Mouse (Mus musculus): ENCODE results near the gene Apobr. TPM values are rescaled to one million over a fixed set of nuclear protein-coding genes. Genes with fewer than 3 reads are reported as not detected.

The Apobr gene
- polyA plus RNA-seq, 1 experiment from 2014 or later = 0.34 TPM

GRCm38 (mm10) chr7:126624774-126625173, 40.0 kb downstream of the Apobr start:
- 56% methylated on average over 16 of the region's 16 CpGs for WGBS
- Histone ChIP-seq H3K9me3 (replicated peaks) (no peaks in the 10 kb centered on the region), H3K4me3 (peak overlapping the region; percentile 3; the same call in 1 of the 2 replicates), H3K27ac (no peak overlapping the region; the same call in 1 of the 2 replicates), H3K4me1 (replicated peaks) (peaks cover 18% of the 10 kb centered on the region), H3K36me3 (no peaks in the 10 kb centered on the region), H3K9ac (no peak overlapping the region), H3K4me2 (no peak overlapping the region; the same call in 1 of the 2 replicates), H3K27me3 (no peaks in the 10 kb centered on the region)
- ATAC-seq (replicated peaks; ENCODE audit: insufficient number of reproducible peaks, insufficient read depth, low FRiP score, low read depth) = no peak

GRCm38 (mm10) chr7:126625369-126625768, 40.6 kb downstream of the Apobr start:
- no peak overlapping the region for H3K9ac ChIP-seq
- peaks cover 18% of the 10 kb centered on the region for H3K4me1 ChIP-seq (replicated peaks)
- H3K27me3 ChIP-seq = no peaks in the 10 kb centered on the region
- ATAC-seq (replicated peaks; ENCODE audit: insufficient number of reproducible peaks, insufficient read depth, low FRiP score, low read depth) = peak; percentile 73
- H3K27ac ChIP-seq = peak overlapping the region; percentile 21; the same call in 1 of the 2 replicates
- no peak overlapping the region for H3K4me3 ChIP-seq
- H3K9me3 ChIP-seq (replicated peaks) = no peaks in the 10 kb centered on the region
- H3K36me3 ChIP-seq = no peaks in the 10 kb centered on the region
- no peak overlapping the region; the same call in 1 of the 2 replicates for H3K4me2 ChIP-seq
- 34% methylated on average over 6 of the region's 6 CpGs for WGBS

GRCm38 (mm10) chr7:126625807-126626600, 41.3 kb downstream of the Apobr start:
- Histone ChIP-seq H3K36me3 (no peaks in the 10 kb centered on the region), H3K27ac (no peak overlapping the region), H3K9ac (no peak overlapping the region), H3K4me3 (no peak overlapping the region), H3K9me3 (replicated peaks) (no peaks in the 10 kb centered on the region), H3K27me3 (no peaks in the 10 kb centered on the region), H3K4me2 (no peak overlapping the region), H3K4me1 (replicated peaks) (peaks cover 18% of the 10 kb centered on the region)
- ATAC-seq (replicated peaks; ENCODE audit: insufficient number of reproducible peaks, insufficient read depth, low FRiP score, low read depth) = no peak
- 75% methylated on average over 3 of the region's 3 CpGs for WGBS

- H3K27ac ChIP-seq = peak overlapping the region; percentile 34
- H3K9me3 ChIP-seq (replicated peaks) = no peaks in the 10 kb centered on the region
- no peaks in the 10 kb centered on the region for H3K36me3 ChIP-seq
- H3K4me2 ChIP-seq = no peak overlapping the region
- ATAC-seq (replicated peaks; ENCODE audit: insufficient number of reproducible peaks, insufficient read depth, low FRiP score, low read depth) = no peak
- H3K4me1 ChIP-seq (replicated peaks) = peaks cover 11% of the 10 kb centered on the region; the same call in 1 of the 2 replicates
- no peaks in the 10 kb centered on the region for H3K27me3 ChIP-seq
- H3K4me3 ChIP-seq = no peak overlapping the region
- 52% methylated on average over 6 of the region's 6 CpGs for WGBS
- no peak overlapping the region for H3K9ac ChIP-seq
These were observed 43.4 kb downstream of the Apobr start for GRCm38 (mm10) chr7:126628111-126628510.

- H3K9ac ChIP-seq = no peak overlapping the region; the same call in 1 of the 2 replicates
- WGBS = 53% methylated on average over 3 of the region's 3 CpGs
These were observed 45.2 kb downstream of the Apobr start for GRCm38 (mm10) chr7:126629915-126630314.

GRCm38 (mm10) chr7:126630824-126631518, 46.2 kb downstream of the Apobr start, which contains the start of gene Nupr1:
Gene Nupr1 (minus strand): TSS chr7:126630861.
- no peak for ATAC-seq (replicated peaks; ENCODE audit: insufficient number of reproducible peaks, insufficient read depth, low FRiP score, low read depth)
- WGBS = 89% methylated on average over 4 of the region's 4 CpGs
- H3K27ac ChIP-seq = no peak within 1 kb of the TSS
- peaks cover 2% of the 10 kb centered on the region; the same call in 1 of the 2 replicates for H3K4me1 ChIP-seq (replicated peaks)
- no peak within 1 kb of the TSS; the same call in 1 of the 2 replicates for H3K9ac ChIP-seq
- no peak within 1 kb of the TSS for H3K4me3 ChIP-seq
- H3K36me3 ChIP-seq = no peaks in the 10 kb centered on the region
- H3K9me3 ChIP-seq (replicated peaks) = no peaks in the 10 kb centered on the region
- H3K27me3 ChIP-seq = 0 out of 2 replicates have a peak, but pooled peaks cover 4% of the 10 kb centered on the region
- no peak within 1 kb of the TSS for H3K4me2 ChIP-seq

More at GRCm38 (mm10) chr7:126629915-126630314, 45.2 kb downstream of the Apobr start:
- H3K4me3 ChIP-seq = no peak overlapping the region
- H3K27me3 ChIP-seq = 0 out of 2 replicates have a peak, but pooled peaks cover 4% of the 10 kb centered on the region
- no peaks in the 10 kb centered on the region for H3K9me3 ChIP-seq (replicated peaks)
- H3K36me3 ChIP-seq = no peaks in the 10 kb centered on the region
- no peak overlapping the region for H3K27ac ChIP-seq
- no peak for ATAC-seq (replicated peaks; ENCODE audit: insufficient number of reproducible peaks, insufficient read depth, low FRiP score, low read depth)
- peaks cover 8% of the 10 kb centered on the region; the same call in 1 of the 2 replicates for H3K4me1 ChIP-seq (replicated peaks)
- H3K4me2 ChIP-seq = no peak overlapping the region

GRCm38 (mm10) chr7:126632478-126632877, 47.7 kb downstream of the Apobr start:
- Histone ChIP-seq H3K9me3 (replicated peaks) (no peaks in the 10 kb centered on the region), H3K27me3 (0 out of 2 replicates have a peak, but pooled peaks cover 4% of the 10 kb centered on the region), H3K27ac (no peak overlapping the region), H3K4me2 (no peak overlapping the region), H3K9ac (no peak overlapping the region), H3K4me3 (no peak overlapping the region), H3K36me3 (no peaks in the 10 kb centered on the region), H3K4me1 (replicated peaks) (no peaks in the 10 kb centered on the region)
- ATAC-seq (replicated peaks; ENCODE audit: insufficient number of reproducible peaks, insufficient read depth, low FRiP score, low read depth) = no peak
- 70% methylated on average over 2 of the region's 2 CpGs for WGBS

- no peak overlapping the region for H3K9ac ChIP-seq
- no peak overlapping the region for H3K4me2 ChIP-seq
- H3K4me3 ChIP-seq = no peak overlapping the region
- H3K4me1 ChIP-seq (replicated peaks) = no peaks in the 10 kb centered on the region
- ATAC-seq (replicated peaks; ENCODE audit: insufficient number of reproducible peaks, insufficient read depth, low FRiP score, low read depth) = no peak
- H3K27ac ChIP-seq = no peak overlapping the region
- H3K27me3 ChIP-seq = 0 out of 2 replicates have a peak, but pooled peaks cover 4% of the 10 kb centered on the region
- no peaks in the 10 kb centered on the region for H3K36me3 ChIP-seq
- H3K9me3 ChIP-seq (replicated peaks) = no peaks in the 10 kb centered on the region
These were observed 50.6 kb downstream of the Apobr start for GRCm38 (mm10) chr7:126635375-126635774.

- Histone ChIP-seq H3K27me3 (0 out of 2 replicates have a peak, but pooled peaks cover 4% of the 10 kb centered on the region), H3K4me2 (no peak overlapping the region), H3K4me1 (replicated peaks) (no peaks in the 10 kb centered on the region), H3K9ac (no peak overlapping the region), H3K36me3 (no peaks in the 10 kb centered on the region), H3K4me3 (no peak overlapping the region), H3K9me3 (replicated peaks) (no peaks in the 10 kb centered on the region), H3K27ac (no peak overlapping the region)
- 12% methylated on average over 4 of the region's 4 CpGs for WGBS
- ATAC-seq (replicated peaks; ENCODE audit: insufficient number of reproducible peaks, insufficient read depth, low FRiP score, low read depth) = no peak
These were observed 52.2 kb downstream of the Apobr start for GRCm38 (mm10) chr7:126636733-126637520.

All from heart, embryonic 15.5 days (tissue).